In genomic region chr13:13969796-13970195, GRCm38 (mm10) we compare ENCODE assay signal across 1 mouse cellular context.
TF ChIP-seq lines count a peak whose summit lies in the region.

No protein-coding gene starts in this region.

TF ChIP-seq in MEL, 35 proteins besides CTCF, POLR2A, EP300 and RAD21 (continued from another document):
- peak; percentile 63; the same call in 1 of the 2 replicates for TF ChIP-seq MXI1 (IDR thresholded peaks at IDR 0.05; ENCODE audit: low read depth, low read length)
- no peak for TF ChIP-seq MYB (IDR thresholded peaks at IDR 0.05; ENCODE audit: low read depth, low read length)
- peak; percentile 38; the same call in 1 of the 2 replicates for TF ChIP-seq MAFK (IDR thresholded peaks at IDR 0.05; ENCODE audit: borderline replicate concordance, low read depth, low read length)
